In the genomic region with DNA sequence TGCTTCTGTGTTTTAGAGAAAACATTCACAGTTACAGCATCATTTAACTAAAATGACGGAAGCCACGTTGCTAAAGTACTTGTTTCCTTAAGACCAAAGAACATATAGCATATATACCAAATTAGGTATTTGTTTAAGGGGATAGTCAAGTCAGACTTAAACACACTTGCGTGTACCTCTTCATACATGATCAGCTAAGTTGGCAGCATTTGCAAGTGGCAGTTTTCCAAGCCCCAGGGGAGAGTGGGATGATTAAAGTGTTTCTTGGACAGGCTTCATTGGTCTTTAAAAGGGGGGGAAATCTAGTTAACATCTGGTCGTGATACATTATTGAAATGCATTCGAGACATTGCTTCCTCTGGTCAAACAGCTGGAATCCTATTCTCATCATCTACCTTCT, we compare ENCODE assay signal across 22 mouse cellular contexts.
DNase-seq lines count a peak whose midpoint lies in the region; ATAC-seq and TF ChIP-seq lines count a peak whose summit lies in the region.
"Had no signal": no experiment of that assay in that cellular context is flagged by ENCODE, and none has a peak within 500 bp of the region (broad histone marks: within the 10 kb centered on the region; RNA-seq: fewer than 3 reads in every experiment).

No protein-coding gene starts in this region.

- H3K27me3 ChIP-seq in heart, adult 2 months (ENCODE audit: control insufficient read depth, insufficient read depth, low read length), result no peaks in the 10 kb centered on the region
- H3K27me3 ChIP-seq in Patski, result peaks cover 60% of the 10 kb centered on the region
- H3K27me3 ChIP-seq: embryonic facial prominence, embryonic 15.5 days; heart, embryonic 12.5 days had no signal

- TF ChIP-seq EP300 in heart, adult 2 months (IDR thresholded peaks at IDR 0.05; ENCODE audit: insufficient read depth, low read depth, low read length), result no peak

- no peak overlapping the region for H3K9ac ChIP-seq in heart, adult 2 months (ENCODE audit: low read depth, low read length)
- H3K9ac ChIP-seq: embryonic facial prominence, embryonic 15.5 days; heart, embryonic 12.5 days; hindbrain, embryonic 14.5 days had no signal

- intact Hi-C loops in heart, adult 2 months (cut with DNase I), result no loop called here
- intact Hi-C loops in left cerebral cortex, postnatal 4 days (cut with DNase I), result no loop called here
- intact Hi-C loops in left cerebral cortex, postnatal 36 days (cut with DNase I), result no loop called here

- CTCF ChIA-PET in Patski (lab: Charles Lee), result no interaction called here

- no peaks in the 10 kb centered on the region for H3K36me3 ChIP-seq in heart, adult 2 months (ENCODE audit: control insufficient read depth, insufficient read depth, low read length)
- H3K36me3 ChIP-seq: embryonic facial prominence, embryonic 15.5 days; forebrain, embryonic 10.5 days; G1E; heart, embryonic 12.5 days; hindbrain, embryonic 10.5 days had no signal

- WGBS in heart, adult 2 months, result 51% methylated on average over 5 of the region's 5 CpGs

- no peak for TF ChIP-seq CTCF in heart, adult 2 months (IDR thresholded peaks at IDR 0.05)
- no peak for TF ChIP-seq CTCF in Patski (IDR thresholded peaks at IDR 0.05)

- DNase-seq in cerebellum, postnatal 10 days, result peak; percentile 50
- no peak for DNase-seq in cerebellum, postnatal 36 days
- peak; percentile 35 for DNase-seq in heart, adult 11 months
- DNase-seq in heart, adult 2 months, result no peak
- peak; percentile 24 for DNase-seq in left cerebral cortex, postnatal 4 days
- DNase-seq in left cerebral cortex, postnatal 36 days (ENCODE audit: low spot score in 2 of 2), result no peak
- peak; percentile 1 for DNase-seq in Patski (ENCODE audit: low read depth, low spot score)
- DNase-seq: adrenal gland, postnatal 14 days; B cell, adult 2 months; cerebellum, adult 18-20 months; cerebellum, postnatal 25 days; gastrocnemius, adult 2 months had no signal

- no peaks in the 10 kb centered on the region for H3K79me2 ChIP-seq in heart, adult 2 months (replicated peaks; ENCODE audit: control insufficient read depth, insufficient read depth, low read length)

- H3K27ac ChIP-seq in heart, adult 2 months, result no peak overlapping the region
- H3K27ac ChIP-seq: embryonic facial prominence, embryonic 15.5 days; forebrain, embryonic 10.5 days; gastrocnemius, adult 2 months; hindbrain, embryonic 10.5 days; hindbrain, embryonic 14.5 days had no signal

- in situ Hi-C loops in Patski (cut with MboI; ENCODE audit: low pct_unique_long_range_greater_than_20kb), result no loop called here

- POLR2A ChIA-PET in Patski (lab: Charles Lee), result no interaction called here

- H3K4me3 ChIP-seq in heart, adult 2 months, result no peak overlapping the region
- H3K4me3 ChIP-seq: embryonic facial prominence, embryonic 15.5 days; erythroblast, embryonic 14.5 days; forebrain, embryonic 10.5 days; gastrocnemius, adult 2 months; heart, embryonic 12.5 days; hindbrain, embryonic 10.5 days had no signal

- no peaks in the 10 kb centered on the region for H3K4me1 ChIP-seq in heart, adult 2 months (ENCODE audit: control insufficient read depth, insufficient read depth, low read length)
- H3K4me1 ChIP-seq: embryonic facial prominence, embryonic 15.5 days; forebrain, embryonic 10.5 days; heart, embryonic 12.5 days had no signal

- ATAC-seq in Patski, result no peak
- ATAC-seq: CD4-positive, CD25-positive, alpha-beta regulatory T cell, adult 4 months; forebrain, embryonic 14.5 days; inflammation-experienced regulatory T-cells, adult 6 months had no signal

- no peak for TF ChIP-seq POLR2A in heart, adult 2 months (IDR thresholded peaks at IDR 0.05; ENCODE audit: insufficient read depth, low read depth, low read length)

Comparison
In these comparisons a context has a peak if more than half of its experiments do, and no peak if none do; other contexts are left out.
1. DNase-seq: peak in cerebellum, postnatal 10 days (2 of 2), heart, adult 11 months (single experiment), left cerebral cortex, postnatal 4 days (single experiment) and Patski (single experiment); none in cerebellum, postnatal 36 days (0 of 2), heart, adult 2 months (0 of 2) and left cerebral cortex, postnatal 36 days (0 of 2).